Mouse (Mus musculus): ENCODE data around the gene C330007P06Rik.

DNA sequence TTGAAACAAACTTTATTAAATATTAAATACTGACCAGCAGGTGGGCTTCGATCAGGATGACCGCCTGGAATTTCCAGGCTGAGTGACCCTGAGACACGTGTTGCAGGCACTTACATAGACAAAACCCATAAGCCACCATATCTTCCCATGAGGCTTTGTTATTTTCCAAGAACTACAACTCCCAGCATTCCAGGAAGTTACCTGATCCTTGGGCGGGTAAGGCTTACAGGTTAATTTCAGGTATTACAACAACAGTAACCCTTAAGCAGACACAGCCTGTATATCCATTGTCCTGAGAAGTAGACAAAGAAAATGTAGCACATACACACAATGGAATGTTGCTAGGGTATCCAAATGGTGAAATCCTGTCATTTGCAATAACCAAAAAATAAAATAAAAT is 84.6 kb downstream of the C330007P06Rik start:
- TF ChIP-seq CTCF (IDR thresholded peaks at IDR 0.05) (no peak), EP300 (IDR thresholded peaks at IDR 0.05) (no peak)

Measured in lung, postnatal 0 days (tissue).